Mouse (Mus musculus) heart, postnatal 0 days (tissue): ENCODE measurements around the gene 1700020L24Rik.

Experiments used
- CTCF ChIP-seq: IDR thresholded peaks from 2 replicates; pipeline ENCODE4 v1.5.1; 2016; ENCODE audit warnings: antibody characterized with exemption, control low read depth, low read depth
- EP300 ChIP-seq: IDR thresholded peaks from 2 replicates; pipeline ENCODE4 v1.6.1; 2016; ENCODE audit warnings: antibody characterized with exemption, low read depth

GRCm38 (mm10) chr11:83443824-83444223 lies 6.3 kb downstream of the 1700020L24Rik start:
- TF ChIP-seq CTCF = no peak
- TF ChIP-seq EP300 = no peak
